Mouse (Mus musculus) kidney, postnatal 14 days (tissue): Measurements from ENCODE around the gene Pigh.

Experiments used
- DNase-seq: peaks from one replicate; pipeline ENCODE4 v3.0.0; 2022; ENCODE audit warnings: mixed read lengths

The Pigh gene

DNA sequence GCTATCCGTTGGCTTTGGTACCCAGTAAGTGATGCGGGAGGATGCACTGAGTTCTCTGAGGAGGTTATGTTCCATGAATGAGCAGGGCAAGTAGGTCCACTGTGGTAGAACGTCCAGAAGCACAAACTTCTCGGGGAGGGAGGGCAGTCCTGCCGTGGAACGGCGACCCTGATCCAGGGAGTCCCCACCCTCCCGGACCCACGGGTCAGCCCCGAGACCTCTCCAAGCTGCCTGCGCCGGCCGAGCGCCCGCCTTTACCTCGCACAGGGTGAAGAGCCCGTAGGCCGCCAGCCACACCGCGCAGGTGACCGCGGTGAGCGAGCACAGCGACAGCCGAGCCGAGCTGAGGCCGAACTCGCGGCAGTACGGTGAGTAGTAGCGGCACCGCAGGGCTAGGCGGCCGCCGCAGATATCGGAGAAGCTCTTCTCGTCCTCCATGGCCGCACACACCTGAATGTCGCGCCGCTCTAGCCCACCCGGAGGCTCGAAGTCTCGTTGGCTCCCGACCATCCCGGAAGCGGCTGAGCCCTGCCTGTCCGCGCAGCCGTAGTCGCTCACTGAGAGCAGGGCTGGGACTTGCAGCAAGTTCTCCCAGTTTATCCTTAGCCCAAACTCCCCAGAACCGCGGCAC lies at the start of gene Pigh:
Pigh (minus strand) TSS at position 470 of the 631 bp plus-strand sequence.
- peak; percentile 91 for DNase-seq

DNA sequence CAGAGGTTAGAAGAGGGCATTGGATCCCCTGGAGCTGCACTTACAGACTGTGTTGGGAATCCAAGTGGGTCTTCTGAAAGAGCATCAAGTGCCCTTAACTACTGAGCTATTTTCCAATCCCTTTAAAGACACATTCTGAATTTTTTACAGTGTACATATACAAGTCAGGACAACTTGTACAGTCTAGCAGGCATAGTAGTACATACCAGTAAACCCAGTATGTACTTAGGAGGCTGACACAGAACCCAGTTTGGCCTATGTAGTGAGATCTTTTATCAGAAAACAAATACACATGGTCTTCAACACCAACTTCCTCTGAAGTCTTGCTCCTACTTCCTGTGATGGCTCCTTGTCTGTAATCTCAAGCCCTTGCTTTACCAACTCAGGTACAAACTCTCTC lies 49.5 kb upstream of the Pigh start:
- DNase-seq = no peak

DNA sequence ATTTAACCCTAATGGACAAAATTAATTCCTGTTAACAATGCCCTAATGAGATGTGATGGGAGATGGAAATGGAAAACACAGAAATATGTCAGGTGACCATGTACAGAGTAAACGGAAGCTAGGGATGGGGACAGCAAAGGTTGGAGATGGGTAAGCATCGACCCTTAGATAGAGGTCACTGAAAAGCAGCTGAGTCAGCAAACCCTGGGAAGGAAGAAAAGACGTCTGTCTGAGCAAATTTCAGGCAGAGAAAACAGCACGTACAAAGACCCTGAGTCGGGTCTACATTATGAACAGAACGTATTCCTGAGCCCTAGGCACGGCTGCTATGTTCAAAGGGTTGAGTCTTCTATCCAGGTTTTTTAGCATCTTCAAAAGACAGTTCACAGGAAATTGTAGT lies 47.5 kb upstream of the Pigh start:
- DNase-seq = no peak

DNA sequence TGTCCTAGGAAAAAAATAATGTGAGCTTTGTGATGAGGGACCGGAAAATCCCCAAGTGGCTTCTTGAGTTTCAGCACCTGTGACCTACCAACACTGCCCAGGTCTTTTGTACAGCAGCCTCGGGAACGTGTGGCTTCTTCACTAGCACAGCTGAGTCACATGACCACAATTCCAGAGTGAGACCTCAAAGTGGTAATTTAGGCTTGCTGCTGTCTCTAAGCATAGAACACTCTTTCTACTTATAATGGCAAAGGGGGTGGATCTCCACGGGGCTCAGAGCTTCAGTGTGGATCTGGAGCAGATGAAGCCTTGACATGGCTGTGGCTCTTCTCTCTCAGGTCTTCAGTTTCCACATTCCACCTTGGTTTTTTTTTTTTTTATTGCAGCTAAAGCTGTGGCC lies 45.7 kb upstream of the Pigh start:
- peak; percentile 14 for DNase-seq

DNA sequence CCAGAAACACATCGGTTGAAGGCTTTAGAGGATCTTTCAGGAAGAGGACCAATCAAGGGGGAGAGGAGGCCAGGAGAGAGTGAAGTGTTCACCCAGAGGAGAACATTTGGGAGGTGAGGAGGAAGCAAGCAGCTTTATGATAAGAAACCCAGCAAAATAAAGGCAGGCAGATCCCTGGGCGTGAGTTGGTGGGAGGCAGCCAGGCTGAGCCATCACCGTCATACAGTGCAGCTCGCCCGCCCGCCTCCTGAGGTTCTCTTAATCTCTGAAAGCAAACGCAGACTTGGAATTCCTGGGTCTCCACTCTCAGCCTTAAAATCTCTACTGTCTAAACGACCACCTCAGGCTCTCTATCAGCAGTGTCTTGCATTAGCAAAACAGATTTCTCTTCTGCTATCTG lies 45.2 kb upstream of the Pigh start:
- DNase-seq = no peak

DNA sequence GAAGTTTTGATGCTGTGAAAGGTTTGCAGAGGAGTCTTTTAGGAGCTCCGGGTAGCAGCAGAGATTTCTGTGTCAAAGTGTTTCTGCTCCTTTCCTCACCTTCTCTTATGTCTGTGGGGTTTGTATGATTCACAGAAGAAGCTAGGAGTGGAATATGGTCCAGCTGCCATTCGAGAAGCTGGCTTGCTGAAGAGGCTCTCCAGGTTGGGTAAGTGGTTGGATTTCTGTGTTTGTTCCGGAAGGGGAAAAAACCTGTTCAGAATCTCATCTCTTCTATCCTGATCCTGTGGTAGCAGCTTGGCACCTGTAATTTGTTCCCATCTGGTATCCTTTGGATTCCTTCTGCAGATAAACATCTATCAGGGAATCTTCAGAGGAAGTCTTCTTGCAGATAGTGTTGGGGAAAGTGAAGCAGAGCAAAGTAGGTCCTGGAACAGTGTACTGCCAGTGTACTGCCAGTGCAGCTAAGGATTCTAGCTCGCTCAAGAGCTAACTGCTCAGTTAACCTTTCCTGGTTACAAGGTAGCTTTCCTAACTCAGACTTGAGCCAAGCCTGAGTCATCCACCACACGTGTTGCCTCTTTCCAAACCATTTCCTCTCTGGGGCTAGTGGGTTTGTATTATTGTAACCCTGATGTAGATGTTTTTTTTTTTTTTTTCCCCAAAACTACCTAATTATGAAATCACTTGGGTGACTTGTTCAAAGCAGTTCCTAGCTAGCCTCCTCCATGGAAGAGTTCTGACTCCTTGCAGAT lies 42.4 kb upstream of the Pigh start:
- no peak for DNase-seq

DNA sequence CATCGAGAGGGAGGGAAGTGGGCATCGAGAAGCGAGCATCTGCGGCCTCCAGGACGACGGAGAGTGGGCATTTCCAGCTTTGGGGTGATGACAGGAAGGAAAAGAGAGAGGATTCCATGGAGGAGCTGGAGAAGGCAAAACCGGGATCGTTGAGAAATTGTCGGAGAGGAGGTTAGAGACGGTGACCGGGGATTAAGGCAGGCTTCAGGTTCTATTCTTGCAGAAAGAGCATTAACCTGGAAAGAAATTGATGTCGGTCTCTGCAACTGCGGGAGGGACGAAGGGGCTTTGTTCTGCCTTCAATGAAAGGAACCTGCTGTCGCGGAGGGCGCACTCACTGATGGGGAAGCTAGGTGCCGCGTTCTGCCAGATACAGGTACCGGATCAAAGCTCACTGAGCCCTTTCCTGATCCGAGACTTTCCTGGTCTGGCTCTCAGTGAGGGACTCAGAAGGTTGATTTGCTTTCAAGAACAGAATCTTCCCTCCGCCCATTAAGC lies 41.8 kb upstream of the Pigh start:
- DNase-seq = no peak

DNA sequence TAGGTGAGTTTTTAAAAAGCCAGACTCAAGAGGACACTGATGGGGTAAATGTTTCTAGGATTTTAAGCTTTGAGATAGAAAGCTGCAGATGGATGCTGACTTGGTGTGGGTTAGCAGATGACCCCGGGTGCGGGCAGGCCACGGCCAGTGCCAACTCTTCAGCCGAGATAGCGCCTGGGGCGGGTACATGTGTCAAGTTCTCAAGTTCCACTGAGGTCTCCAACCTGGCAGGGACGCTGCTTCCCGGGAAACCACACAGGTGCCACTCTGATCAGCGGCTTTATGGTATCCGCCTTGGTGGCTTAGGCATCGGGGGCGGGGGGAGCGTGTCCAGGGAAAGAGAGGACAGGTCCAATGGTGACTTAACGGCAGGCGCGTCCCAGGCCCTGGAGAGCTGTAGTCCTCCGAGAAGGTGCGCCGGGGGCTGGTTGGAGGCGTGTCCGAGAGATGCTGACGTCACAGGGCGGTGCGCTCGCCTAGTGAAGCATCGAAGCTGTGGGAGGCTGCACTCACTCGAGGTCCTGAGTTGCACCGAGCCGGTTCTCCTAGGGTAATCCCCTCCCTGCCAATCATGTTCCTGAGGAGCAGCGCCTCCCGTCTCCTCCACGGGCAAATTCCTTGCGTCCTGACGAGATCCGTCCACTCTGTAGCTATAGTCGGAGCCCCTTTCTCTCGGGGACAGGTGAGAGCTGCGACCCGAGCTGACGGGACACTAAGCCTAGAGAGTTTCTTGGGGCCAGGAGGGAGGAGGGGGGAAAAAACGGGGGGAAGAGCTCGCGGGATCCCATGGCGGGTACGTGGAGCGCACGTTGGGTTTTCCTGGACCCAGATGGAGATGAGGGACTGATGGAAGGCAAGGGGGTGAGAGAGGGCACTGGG lies 41.1 kb upstream of the Pigh start, which contains the start of gene Arg2:
Arg2 (plus strand) TSS at position 479 of the 879 bp plus-strand sequence.
- DNase-seq = peak; percentile 88

DNA sequence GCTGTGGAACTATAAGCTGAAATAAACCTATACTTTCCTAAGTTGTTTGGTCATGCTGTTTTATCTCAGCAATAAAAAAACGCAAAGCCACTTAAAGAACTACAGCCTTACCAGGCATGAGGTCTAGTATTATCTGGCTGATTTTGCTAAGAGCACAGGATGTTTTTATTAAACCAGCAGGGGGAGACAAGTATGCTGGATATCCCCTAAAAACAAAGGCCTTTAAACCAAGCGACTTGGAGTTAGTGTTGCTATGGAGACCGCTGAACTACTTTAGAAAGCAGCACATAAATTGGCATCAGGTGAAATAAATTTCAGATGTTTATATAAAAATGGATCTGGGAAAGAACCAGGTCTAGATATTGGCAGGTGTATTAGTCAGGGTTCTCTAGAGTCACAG lies 33.4 kb upstream of the Pigh start:
- DNase-seq = peak; percentile 23

DNA sequence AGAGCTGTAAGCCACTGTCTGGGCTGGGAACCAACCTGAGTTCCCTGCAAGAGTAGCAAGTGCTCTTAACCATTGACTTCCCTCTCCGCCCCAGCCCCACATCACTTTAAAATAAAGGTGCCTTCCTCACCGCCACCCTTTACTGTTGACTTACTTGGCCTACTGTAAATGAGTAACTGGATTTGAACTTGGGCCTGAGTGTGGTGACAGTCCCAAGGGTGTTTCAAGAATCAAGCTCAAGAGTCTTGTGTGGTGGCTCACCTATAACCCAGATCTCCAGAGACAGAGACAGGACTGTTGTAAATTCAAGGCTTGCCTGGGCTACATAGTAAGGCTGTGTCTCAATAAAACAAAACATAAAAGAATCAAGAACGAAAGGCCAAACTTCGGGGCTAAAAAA lies 29.5 kb upstream of the Pigh start:
- DNase-seq = peak; percentile 20

DNA sequence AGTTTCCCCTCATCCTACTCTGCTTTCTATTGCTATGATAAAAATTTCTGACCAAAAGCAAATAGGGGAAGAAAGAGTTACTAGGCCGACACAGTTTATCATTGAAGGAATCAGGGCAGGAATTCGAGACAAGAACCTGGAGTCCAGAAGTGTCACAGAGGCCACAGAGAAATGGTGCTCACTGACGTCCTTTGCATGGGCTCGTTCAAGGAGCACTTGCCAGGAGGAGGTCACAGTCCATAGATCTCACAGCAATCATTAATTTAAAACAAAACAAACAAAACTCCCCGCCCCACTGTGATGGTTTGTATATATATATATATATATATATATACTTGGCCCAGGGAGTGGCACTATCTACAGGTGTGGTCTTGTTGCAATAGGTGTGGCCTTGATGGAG lies 15.9 kb upstream of the Pigh start:
- peak; percentile 55 for DNase-seq

DNA sequence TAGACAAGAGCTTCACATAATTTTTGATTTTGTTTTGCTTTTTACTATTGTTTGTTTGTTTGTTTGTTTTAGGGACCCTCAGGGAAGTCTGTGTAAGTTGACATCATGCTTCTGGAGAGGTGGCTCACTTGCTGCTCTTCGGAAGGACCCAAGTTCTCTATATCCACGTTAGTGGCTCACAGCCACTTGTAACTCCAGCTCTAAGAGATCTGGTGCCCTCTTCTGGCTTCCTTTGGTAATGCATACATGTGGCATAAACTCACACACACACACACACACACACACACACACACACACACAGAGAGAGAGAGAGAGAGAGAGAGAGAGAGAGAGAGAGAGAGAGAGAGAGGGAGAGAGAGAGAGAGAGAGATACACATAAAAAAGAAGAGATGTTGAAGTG lies 15.1 kb upstream of the Pigh start:
- DNase-seq = no peak

DNA sequence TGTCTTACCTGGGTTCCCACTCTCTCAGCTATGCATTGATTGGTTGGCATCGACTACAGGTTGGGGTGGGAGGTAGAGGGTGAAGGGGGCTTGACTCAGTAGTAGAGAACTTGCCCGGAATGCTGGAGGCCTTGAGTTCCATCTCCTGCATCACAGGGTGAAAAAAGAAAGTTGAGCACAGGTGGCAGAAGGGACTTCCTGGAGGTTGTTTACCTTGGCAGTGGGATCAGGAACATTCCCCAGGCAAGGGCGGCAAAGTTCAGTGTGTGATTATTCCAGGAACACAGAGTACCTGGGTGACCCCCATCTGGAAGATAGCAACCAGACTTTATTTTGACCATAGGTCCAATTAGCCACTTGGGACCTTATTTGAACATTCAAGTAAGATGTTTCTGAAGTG lies 14.3 kb upstream of the Pigh start:
- peak; percentile 73 for DNase-seq

DNA sequence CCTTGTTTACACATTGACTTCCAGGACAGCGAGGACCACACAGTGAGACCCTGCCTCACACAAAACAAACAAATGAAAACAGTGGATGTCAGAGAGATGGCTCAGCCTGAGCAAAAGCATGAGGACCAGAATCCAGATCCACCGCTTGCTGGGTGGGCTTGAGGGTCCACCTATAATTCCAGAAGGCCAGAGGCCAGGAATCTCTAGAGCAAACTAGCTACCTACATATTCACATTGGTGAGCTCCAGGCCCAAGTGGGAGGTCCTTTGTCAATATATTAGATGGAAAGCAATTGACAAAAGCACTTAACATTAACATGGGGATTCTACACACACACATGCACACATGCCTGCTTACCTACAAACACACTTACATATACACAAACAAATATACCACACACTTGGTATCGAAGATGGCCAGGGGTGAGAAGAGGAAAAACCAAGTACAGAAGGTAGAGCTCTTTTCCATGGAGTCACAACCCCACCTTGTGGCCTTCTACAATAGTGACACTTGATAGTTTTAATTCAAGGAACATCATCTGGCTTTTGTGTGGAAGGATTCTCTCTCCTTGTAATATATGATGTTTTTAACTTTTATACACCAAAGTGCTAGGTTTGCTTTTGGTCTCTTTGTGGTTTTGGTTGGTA lies 7.8 kb upstream of the Pigh start:
- DNase-seq = peak; percentile 42

DNA sequence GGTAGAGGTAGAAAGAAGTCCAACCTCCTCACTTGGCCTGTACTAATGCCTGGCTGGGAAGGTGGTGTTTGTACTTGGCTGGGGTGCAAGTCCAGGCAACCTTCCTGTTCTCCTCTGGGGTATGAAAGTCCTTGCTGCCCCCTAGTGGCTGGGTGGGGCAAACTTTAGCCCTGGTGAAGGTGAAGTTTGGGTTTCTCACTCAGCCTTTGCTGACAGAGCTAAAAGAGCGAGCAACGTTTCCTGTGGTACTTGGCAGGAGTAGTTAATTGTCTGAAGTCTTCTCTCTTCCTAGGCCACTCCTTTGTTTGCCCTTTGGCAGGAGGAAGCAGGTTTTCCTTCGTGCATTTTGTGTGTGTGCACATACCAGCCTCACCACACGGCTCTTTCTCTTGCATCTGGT lies 3.1 kb upstream of the Pigh start:
- peak; percentile 71 for DNase-seq

DNA sequence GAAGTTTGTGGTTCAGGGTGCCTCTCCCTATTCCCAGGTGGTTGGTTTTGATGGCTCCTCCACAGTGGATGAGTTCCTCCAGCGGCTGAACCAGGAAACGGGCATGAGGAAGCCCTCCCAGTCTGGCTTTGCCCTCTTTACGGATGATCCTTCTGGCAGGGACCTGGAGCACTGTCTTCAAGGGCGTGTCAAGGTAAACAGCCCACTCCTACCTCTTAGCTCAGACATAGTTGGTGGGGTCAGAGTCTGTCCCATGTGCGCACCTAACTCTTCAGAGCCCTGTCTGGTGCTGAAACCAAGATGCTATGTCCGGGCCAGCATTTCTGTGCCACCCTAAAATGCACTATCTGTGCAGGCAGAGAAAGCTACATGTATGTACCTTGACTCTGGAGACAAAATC lies 16.1 kb downstream of the Pigh start:
- no peak for DNase-seq

DNA sequence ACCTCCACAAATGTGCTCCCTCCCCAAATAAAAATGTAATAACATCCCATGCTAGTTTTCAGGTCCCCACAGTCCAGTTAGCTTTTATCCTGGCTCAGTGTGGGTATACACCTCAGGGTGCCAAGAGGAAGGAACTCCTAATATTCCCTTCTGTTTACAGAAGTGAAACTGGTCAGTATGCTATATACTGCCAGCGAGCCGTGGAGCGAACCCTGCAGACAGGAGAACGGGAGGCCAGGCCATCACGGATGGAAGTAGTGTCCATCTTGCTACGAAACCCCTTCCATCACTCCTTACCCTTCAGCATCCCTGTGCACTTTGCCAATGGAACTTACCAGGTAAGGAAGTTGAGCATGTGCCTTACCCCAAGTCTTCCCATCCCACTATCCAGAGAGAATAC lies 16.9 kb downstream of the Pigh start:
- DNase-seq = no peak

DNA sequence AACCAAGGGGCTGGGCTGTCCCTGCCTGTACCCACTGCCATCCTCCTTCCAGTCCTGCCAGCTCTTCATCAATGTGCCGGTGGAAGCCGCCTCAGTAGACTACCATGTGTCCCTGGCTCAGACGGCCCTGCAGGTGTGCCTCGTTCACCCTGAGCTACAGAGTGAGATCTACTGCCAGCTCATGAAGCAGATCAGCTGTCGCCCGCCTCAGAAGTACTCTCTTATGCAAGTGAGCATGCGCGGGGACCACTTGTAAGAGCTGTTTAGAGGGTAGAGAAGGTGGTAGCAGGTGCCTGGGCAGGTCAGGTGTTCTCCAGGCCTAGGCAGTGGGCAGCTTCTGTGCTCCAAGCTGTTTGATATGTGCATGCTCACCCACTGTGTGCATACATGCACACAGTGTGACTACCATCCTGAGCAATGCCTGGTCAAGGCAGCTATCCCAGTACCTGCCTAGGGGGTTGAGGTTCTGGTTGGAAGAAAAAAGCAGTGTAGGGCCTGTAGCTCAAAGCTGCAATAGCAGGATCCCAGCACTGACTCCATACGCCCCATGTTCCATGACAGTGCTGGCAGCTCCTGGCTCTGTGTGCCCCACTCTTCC lies 18.6 kb downstream of the Pigh start:
- DNase-seq = no peak

DNA sequence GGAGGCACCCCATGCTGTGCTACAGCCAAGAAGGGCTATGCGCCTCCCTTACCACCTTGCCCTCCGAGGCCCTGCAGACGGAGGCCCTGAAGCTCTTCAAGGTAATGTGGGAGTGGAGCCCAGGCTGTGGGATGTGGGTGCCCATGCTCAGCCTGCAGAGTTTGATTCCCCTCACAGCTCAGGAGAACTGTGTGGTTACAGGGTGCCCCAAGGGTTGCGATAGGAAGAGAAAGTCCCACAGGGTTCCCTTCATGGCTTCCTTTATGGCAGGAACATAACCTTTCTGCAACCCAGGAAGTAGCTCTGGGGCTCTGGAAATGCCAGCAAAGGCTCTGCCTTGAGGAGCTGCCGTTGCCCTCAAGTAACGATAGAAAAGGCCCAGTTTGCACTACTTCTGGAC lies 19.5 kb downstream of the Pigh start:
- DNase-seq = no peak

DNA sequence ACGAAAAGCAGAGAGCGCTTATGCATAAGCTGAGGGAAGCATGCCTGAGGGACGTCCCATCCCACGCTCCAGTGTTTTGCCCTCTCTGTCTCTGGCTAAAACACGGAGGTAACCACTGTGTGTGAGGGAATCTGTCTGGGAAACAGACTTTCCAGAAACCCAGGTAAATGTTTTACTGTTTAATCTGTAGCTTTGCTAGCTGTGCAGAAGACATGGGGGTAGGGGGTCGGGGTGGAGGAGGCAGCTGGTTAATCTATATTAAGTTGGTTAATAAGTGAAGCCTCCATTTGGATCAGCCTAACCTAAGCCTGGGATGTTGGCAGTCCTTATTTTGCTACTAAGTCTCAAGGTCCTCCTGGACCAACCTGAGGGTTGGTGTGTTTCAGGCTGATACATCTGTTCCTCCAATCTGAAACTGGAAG lies 20.3 kb downstream of the Pigh start:
- DNase-seq = peak; percentile 69

DNA sequence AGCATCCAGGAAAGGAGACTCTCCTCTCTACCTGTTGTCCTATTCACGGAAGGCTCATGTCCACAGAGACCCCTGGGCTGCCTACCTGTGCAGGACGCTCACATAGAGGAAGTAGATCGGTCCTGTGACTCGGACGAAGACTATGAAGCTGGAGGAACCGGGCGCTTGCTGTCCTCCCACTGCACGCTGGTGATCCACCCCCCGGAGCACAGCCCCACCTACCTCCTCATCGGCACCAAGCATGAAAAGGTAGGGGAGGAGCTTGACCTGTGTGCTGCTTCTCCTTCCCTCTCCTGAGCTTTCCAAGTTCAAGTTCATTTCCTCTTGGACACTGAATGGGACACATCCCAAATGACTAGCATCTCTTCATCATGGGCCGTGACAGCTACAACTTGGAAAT lies 21.1 kb downstream of the Pigh start:
- peak; percentile 72 for DNase-seq

DNA sequence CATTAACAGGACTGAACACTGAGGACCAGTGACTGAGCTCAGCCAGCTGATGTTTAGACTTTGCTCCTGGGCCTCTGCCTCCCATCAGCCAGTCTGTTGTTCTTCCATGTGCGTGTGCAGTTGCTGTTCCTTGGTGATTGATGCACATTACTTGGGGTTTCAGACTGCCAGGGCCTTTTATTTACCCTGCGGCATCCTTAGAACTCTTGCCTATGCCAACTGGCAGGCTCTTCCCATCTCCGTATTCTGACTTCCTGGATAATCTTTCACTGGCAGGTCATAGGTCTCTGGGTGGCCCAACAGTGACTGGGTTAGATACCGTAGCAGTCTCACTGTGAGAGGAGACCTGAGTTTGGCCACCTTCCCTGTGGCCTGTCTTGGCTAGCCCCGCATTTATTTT lies 21.9 kb downstream of the Pigh start:
- DNase-seq = peak; percentile 44

DNA sequence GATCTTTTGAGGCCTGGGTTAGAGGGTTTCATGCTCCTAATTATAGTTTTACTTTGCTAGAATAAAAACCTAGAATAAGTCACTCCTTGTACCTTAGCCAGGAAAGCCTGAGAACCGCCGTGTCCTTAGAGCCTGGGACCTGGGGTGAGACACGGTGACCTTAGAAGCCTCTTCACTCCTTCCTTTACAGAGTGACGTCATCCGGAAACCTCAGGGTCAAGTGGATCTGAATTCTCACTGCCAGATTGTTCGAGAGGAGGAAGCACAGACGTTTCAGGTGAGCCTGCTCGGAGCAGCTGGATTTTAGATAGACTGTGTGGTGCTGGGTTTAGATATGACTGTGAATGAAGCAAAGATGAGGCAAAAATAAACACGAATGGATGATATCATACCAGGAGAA lies 23.0 kb downstream of the Pigh start:
- DNase-seq = no peak
